Mouse (Mus musculus): ENCODE measurements around the gene Dnajc16.

Gene Dnajc16

DNA sequence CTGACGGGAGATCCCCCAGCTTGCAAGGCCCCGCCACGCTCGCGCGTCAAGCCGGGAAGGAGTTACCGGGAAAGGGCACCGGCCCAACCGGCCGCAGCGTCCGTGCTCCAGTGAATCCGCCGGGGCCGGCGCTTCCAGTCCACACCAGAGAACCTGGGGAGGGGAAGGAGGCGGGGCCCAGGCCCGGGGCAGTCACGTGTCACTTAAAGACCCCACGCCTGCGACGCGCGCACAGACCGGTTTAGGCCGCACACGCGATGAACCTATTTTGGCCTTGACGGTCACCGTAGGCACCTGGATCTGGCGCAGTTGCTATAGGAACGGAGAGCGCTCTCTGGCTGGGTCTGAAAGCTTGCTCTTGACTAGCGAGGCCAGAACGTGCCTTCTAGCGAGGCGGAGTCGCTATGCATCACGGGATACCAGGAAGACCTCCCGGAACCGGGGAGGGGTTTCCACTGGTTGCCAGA is at the start of gene Dnajc16:
Gene Dnajc16 (minus strand): TSS at position 408 of the 467 bp plus-strand sequence.
- ChIA-PET POLR2A (interaction anchor here in 3 of 4 experiments (0.6 to 1.9 kb wide), 14 partner anchors 11 to 365 kb away, joined by 3 to 7 read pairs (median 3); no protein-coding TSS in a partner anchor), CTCF (interaction anchor here in 1 of 4 experiments (1.0 kb wide), 1 partner anchor 173 kb away, joined by 4 read pairs; the partner anchor contains the start of gene Tmem82)

- POLR2A ChIA-PET, result no interaction called here
- CTCF ChIA-PET, result interaction anchor here in 1 of 4 experiments (0.8 kb wide), 1 partner anchor 10 kb away, joined by 3 read pairs; no protein-coding TSS in a partner anchor
These were observed 43.9 kb upstream of the Dnajc16 start for GRCm38 (mm10) chr4:141834536-141835095.

- POLR2A ChIA-PET, result no interaction called here
- CTCF ChIA-PET, result no interaction called here
These were observed 43.2 kb upstream of the Dnajc16 start for GRCm38 (mm10) chr4:141833911-141834310.

DNA sequence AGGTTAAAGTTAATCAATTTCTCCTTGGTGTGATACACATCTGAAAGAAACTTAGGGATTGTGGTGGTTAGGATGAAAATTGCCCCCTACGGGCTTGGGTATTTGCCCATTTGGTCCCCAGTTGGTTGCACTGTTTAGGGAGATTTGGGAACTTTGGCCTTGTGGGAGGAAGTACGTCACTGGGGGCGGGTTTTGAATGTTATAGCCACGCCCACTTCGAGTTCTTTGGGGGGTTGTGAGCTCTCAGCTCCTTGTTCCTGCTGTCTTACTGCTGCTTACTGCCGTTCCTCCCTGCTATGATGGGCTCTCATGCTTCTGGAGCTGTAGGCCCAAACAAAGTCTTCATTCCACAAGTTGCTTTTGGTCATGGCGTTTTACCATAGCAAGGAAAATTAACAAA is 40.6 kb upstream of the Dnajc16 start:
- CTCF ChIA-PET, result interaction anchor here (0.8 to 1.8 kb wide), 10 partner anchors 9 to 447 kb away, joined by 3 to 11 read pairs (median 4); partner anchors contain the start of gene Tmem82 (in 1 of the 4)
- POLR2A ChIA-PET, result interaction anchor here in 3 of 4 experiments (0.6 to 2.8 kb wide), 20 partner anchors 8 to 666 kb away, joined by 3 to 16 read pairs (median 5); partner anchors contain the start of genes Casp9 (in 3 of the 3), Ctrc (in 1 of the 3), Dnajc16 (in 1 of the 3) and Tmem82 (in 1 of the 3)

DNA sequence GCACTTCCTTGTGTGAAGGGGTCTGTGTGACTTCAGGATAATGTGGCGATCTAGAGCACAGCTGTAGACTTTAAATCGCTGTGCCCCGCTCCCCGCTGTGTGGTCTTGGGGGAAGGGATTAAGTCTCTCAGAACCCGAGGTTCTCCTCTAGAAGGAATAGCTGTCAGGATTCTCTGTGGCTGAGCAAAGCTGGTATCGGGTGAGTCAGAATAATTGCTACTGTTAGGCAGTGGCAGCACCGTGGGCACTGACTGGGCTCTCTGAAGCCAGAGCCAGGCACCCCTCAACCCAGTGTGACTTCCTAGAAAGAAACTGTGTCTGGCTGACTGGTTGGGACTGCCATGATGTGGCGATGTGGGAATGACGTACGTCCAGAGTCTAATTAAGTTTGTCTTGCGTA is 39.6 kb upstream of the Dnajc16 start:
- POLR2A ChIA-PET, result interaction anchor here in 3 of 4 experiments (0.6 to 2.8 kb wide), 7 partner anchors 7 to 212 kb away, joined by 3 to 16 read pairs (median 8); partner anchors contain the start of genes Casp9 (in 1 of the 3) and Tmem82 (in 1 of the 3)
- CTCF ChIA-PET, result interaction anchor here in 1 of 4 experiments (0.6 kb wide), 1 partner anchor 189 kb away, joined by 3 read pairs; no protein-coding TSS in a partner anchor

- ChIA-PET CTCF (no interaction called here), POLR2A (interaction anchor here in 1 of 4 experiments (1.2 kb wide), 1 partner anchor 9 kb away, joined by 3 read pairs; no protein-coding TSS in a partner anchor)
These were observed 37.4 kb upstream of the Dnajc16 start for GRCm38 (mm10) chr4:141828177-141828576.

GRCm38 (mm10) chr4:141827401-141827800 is 36.7 kb upstream of the Dnajc16 start:
- ChIA-PET CTCF (interaction anchor here in 2 of 4 experiments (0.6 to 0.7 kb wide), 2 partner anchors 30 to 169 kb away, joined by 3 to 12 read pairs; no protein-coding TSS in a partner anchor), POLR2A (interaction anchor here in 1 of 4 experiments (1.2 kb wide), 1 partner anchor 8 kb away, joined by 3 read pairs; no protein-coding TSS in a partner anchor)

- CTCF ChIA-PET, result interaction anchor here in 1 of 4 experiments (1.3 kb wide), 1 partner anchor 16 kb away, joined by 4 read pairs; no protein-coding TSS in a partner anchor
- POLR2A ChIA-PET, result interaction anchor here in 2 of 4 experiments (1.2 to 1.9 kb wide), 2 partner anchors 32 to 33 kb away, joined by 3 to 4 read pairs; partner anchors contain the start of gene Casp9 (in 2 of the 2)
These were observed 35.3 kb upstream of the Dnajc16 start, which contains the start of gene Cela2a for GRCm38 (mm10) chr4:141826060-141826459. Gene Cela2a, minus strand, starts transcription at chr4:141826160.

DNA sequence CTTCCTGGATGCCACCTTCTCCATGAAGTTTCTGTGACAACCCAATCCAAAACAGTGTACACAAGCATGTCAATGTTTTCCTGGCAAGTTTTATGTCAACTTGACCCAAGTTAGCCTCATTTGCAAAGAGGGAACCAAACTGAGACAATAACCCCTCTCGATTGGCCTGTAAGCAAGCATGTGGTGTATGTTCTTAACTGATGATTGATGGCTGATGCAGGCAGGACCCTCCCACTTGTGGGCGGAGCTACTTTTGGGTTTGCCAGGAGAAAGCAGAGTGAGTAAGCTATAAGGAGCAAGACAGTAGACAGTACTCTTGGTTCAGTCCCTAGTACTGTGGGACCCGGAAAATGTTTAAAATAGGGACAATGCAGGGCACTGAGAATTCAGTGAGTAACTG is 32.2 kb upstream of the Dnajc16 start:
- CTCF ChIA-PET, result interaction anchor here (0.6 to 2.5 kb wide), 15 partner anchors 9 to 656 kb away, joined by 3 to 11 read pairs (median 5); partner anchors contain the start of genes Casp9 (in 2 of the 4) and Tmem82 (in 1 of the 4)
- POLR2A ChIA-PET, result interaction anchor here in 2 of 4 experiments (0.6 to 2.3 kb wide), 6 partner anchors 9 to 203 kb away, joined by 3 to 13 read pairs (median 6); partner anchors contain the start of gene Casp9 (in 1 of the 2)

GRCm38 (mm10) chr4:141822089-141822488 is 31.4 kb upstream of the Dnajc16 start:
- CTCF ChIA-PET, result interaction anchor here (0.6 to 2.5 kb wide), 18 partner anchors 8 to 1082 kb away, joined by 3 to 11 read pairs (median 4); partner anchors contain the start of genes Casp9 (in 1 of the 4) and Tmem82 (in 1 of the 4)
- POLR2A ChIA-PET, result interaction anchor here in 2 of 4 experiments (0.9 to 2.3 kb wide), 3 partner anchors 8 to 257 kb away, joined by 3 to 13 read pairs (median 8); no protein-coding TSS in a partner anchor

GRCm38 (mm10) chr4:141821178-141821577 is 30.4 kb upstream of the Dnajc16 start:
- ChIA-PET POLR2A (interaction anchor here in 1 of 4 experiments (1.1 kb wide), 1 partner anchor 11 kb away, joined by 3 read pairs; no protein-coding TSS in a partner anchor), CTCF (interaction anchor here in 2 of 4 experiments (0.5 to 2.5 kb wide), 6 partner anchors 8 to 1360 kb away, joined by 3 to 11 read pairs (median 4); partner anchors contain the start of gene Ddi2 (in 1 of the 2))

GRCm38 (mm10) chr4:141819316-141819715 is 28.6 kb upstream of the Dnajc16 start:
- POLR2A ChIA-PET, result interaction anchor here in 3 of 4 experiments (0.6 to 2.3 kb wide), 20 partner anchors 8 to 398 kb away, joined by 3 to 13 read pairs (median 3); partner anchors contain the start of genes Casp9 (in 2 of the 3), Ddi2 (in 1 of the 3) and Tmem82 (in 1 of the 3)
- CTCF ChIA-PET, result interaction anchor here in 3 of 4 experiments (0.5 to 1.8 kb wide), 8 partner anchors 8 to 46 kb away, joined by 3 to 7 read pairs (median 4); no protein-coding TSS in a partner anchor

- ChIA-PET CTCF (interaction anchor here in 3 of 4 experiments (0.5 to 1.8 kb wide), 8 partner anchors 8 to 436 kb away, joined by 3 to 7 read pairs (median 4); no protein-coding TSS in a partner anchor), POLR2A (interaction anchor here in 3 of 4 experiments (0.6 to 2.3 kb wide), 18 partner anchors 9 to 398 kb away, joined by 3 to 13 read pairs (median 3); partner anchors contain the start of genes Casp9 (in 3 of the 3), Ddi2 (in 1 of the 3) and Tmem82 (in 1 of the 3))
These were observed 28.1 kb upstream of the Dnajc16 start for GRCm38 (mm10) chr4:141818861-141819260.

GRCm38 (mm10) chr4:141817706-141818105 is 27.0 kb upstream of the Dnajc16 start:
- CTCF ChIA-PET, result interaction anchor here in 3 of 4 experiments (0.7 to 1.8 kb wide), 4 partner anchors 8 to 435 kb away, joined by 3 to 7 read pairs (median 4); no protein-coding TSS in a partner anchor
- POLR2A ChIA-PET, result interaction anchor here in 1 of 4 experiments (0.6 to 1.8 kb wide), 2 partner anchors 22 to 24 kb away, joined by 3 to 8 read pairs; partner anchors contain the start of gene Casp9

DNA sequence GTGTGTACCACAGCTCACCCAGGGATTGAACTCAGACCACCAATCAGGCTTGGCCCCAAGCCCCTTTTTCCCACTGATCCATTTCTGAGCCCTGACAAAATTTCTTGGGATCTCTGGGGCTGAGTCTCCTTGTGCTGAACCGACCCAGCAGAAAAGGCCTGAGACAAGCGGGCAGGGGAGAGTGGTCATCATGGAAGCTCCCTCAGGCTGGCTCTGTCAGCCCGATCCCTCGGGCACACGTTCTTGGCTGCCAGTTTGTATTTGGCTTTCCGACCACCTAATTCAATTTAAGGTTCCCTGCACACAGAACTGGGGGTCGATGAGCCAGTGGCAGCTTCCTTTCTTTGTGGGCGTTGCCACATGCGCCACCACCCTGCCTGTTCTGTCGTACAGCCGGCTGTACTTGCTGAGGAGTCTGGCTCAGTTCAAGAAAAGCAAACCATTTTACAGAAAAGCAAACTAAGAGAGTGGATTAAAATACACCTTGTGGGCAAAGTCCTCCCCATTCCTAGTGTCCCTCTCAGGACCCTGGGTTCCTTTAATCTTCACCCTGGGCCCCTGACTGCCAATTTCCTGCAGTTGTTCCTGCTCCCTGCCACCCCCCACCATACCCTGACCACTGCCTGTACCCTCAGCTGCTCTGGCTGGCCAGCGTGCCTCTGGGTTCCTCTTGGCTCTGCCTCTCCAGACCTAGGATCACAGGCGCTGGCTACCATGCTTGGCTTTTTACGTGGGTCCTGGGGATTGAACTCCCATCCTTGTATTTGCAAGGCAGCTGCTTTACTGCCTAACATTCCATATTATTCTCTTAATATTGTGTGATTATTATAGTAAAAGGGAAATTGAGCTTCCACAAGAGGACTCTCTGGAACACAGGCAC is 26.3 kb upstream of the Dnajc16 start:
- POLR2A ChIA-PET, result interaction anchor here in 1 of 4 experiments (0.6 to 1.8 kb wide), 3 partner anchors 21 to 140 kb away, joined by 3 to 8 read pairs (median 3); partner anchors contain the start of gene Casp9
- CTCF ChIA-PET, result no interaction called here

- ChIA-PET CTCF (interaction anchor here in 2 of 4 experiments (0.6 to 0.7 kb wide), 2 partner anchors 148 to 386 kb away, joined by 3 to 4 read pairs; no protein-coding TSS in a partner anchor), POLR2A (interaction anchor here in 1 of 4 experiments (0.7 to 1.1 kb wide), 3 partner anchors 26 to 139 kb away, joined by 3 read pairs; partner anchors contain the start of gene Dnajc16)
These were observed 25.5 kb upstream of the Dnajc16 start for GRCm38 (mm10) chr4:141816267-141816666.

- ChIA-PET CTCF (interaction anchor here in 2 of 4 experiments (0.8 to 1.5 kb wide), 4 partner anchors 8 to 46 kb away, joined by 3 to 5 read pairs (median 4); no protein-coding TSS in a partner anchor), POLR2A (interaction anchor here in 3 of 4 experiments (1.2 to 1.6 kb wide), 4 partner anchors 18 to 193 kb away, joined by 3 to 9 read pairs (median 6); partner anchors contain the start of genes Casp9 (in 3 of the 3) and Tmem82 (in 1 of the 3))
These were observed 20.6 kb upstream of the Dnajc16 start for GRCm38 (mm10) chr4:141811375-141811774.

Data from embryonic stem cell, embryonic (primary cell).